Mouse (Mus musculus) megakaryocyte-erythroid progenitor cell, adult 5-6 weeks (primary cell): ENCODE data around the gene Ctc1. TPM values are rescaled to one million over a fixed set of nuclear protein-coding genes. Genes with fewer than 3 reads are reported as not detected.
"Not testable (repeated sequence)": the region's sequence is repeated elsewhere in the genome, so short reads cannot be mapped to it uniquely, and the experiment has no call there.

Source experiments
- ATAC-seq: replicated peaks from 2 replicates; pipeline ENCODE4 v1.8.0; 2016; ENCODE audit warnings: mild to moderate bottlenecking, inconsistent platforms; ENCODE audit not compliant: severe bottlenecking, poor library complexity, low FRiP score, low TSS enrichment
- total RNA-seq, 2 experiments: library from RNA; stranded (forward) in 1 of 2; stranded (reverse) in 1 of 2; fragments of 200-1000, 215-1000 nt in 1 of 2; fragments of >200 nt in 1 of 2; fragmentation: Nextera tagmentation in 1 of 2; gene quantifications; 2 replicates each; pipeline ENCODE4 v1.2.3; 2014 to 2017

Ctc1 gene
- total RNA-seq (2014; fragmentation: Nextera tagmentation) = 40.4 and 46.7 TPM in 2 replicates
- total RNA-seq (2017) = 9.6 and 20.4 TPM in 2 replicates

- peak; percentile 94 for ATAC-seq
Observed at GRCm38 (mm10) chr11:69015644-69016441, at the start of gene Ctc1. Gene Ctc1, plus strand, starts transcription at chr11:69015911.

- no peak for ATAC-seq
Observed at GRCm38 (mm10) chr11:68966554-68966953, 49.2 kb upstream of the Ctc1 start.

GRCm38 (mm10) chr11:68967337-68968282, 48.1 kb upstream of the Ctc1 start, which contains the start of gene Slc25a35:
Gene Slc25a35, plus strand, starts transcription at chr11:68968131.
- ATAC-seq = peak; percentile 91

GRCm38 (mm10) chr11:68968752-68969151, 47.0 kb upstream of the Ctc1 start:
- no peak for ATAC-seq

GRCm38 (mm10) chr11:68970232-68970631, 45.5 kb upstream of the Ctc1 start:
- no peak for ATAC-seq

- ATAC-seq = peak; percentile 83
Observed at GRCm38 (mm10) chr11:68973250-68974058, 42.3 kb upstream of the Ctc1 start.

- ATAC-seq = no peak
Observed at GRCm38 (mm10) chr11:68974059-68974450, 41.7 kb upstream of the Ctc1 start.

GRCm38 (mm10) chr11:68975085-68975484, 40.6 kb upstream of the Ctc1 start, which contains the start of gene Rangrf:
Gene Rangrf, minus strand, starts transcription at chr11:68975185.
- no peak for ATAC-seq

GRCm38 (mm10) chr11:68975601-68976000, 40.1 kb upstream of the Ctc1 start:
- ATAC-seq = no peak

- ATAC-seq = peak; percentile 62
Observed at GRCm38 (mm10) chr11:68979320-68979733, 36.4 kb upstream of the Ctc1 start.

GRCm38 (mm10) chr11:68980919-68981318, 34.8 kb upstream of the Ctc1 start:
- no peak for ATAC-seq

GRCm38 (mm10) chr11:68982639-68983369, 32.9 kb upstream of the Ctc1 start:
- peak; percentile 60 for ATAC-seq

GRCm38 (mm10) chr11:68987365-68987882, 28.3 kb upstream of the Ctc1 start:
- no peak for ATAC-seq

GRCm38 (mm10) chr11:68988341-68988740, 27.4 kb upstream of the Ctc1 start:
- ATAC-seq = no peak

GRCm38 (mm10) chr11:68993122-68993521, 22.6 kb upstream of the Ctc1 start:
- no peak for ATAC-seq

- ATAC-seq = 0 out of 2 replicates have a peak, but pooled peaks have one; percentile 42
Observed at GRCm38 (mm10) chr11:68994377-68994776, 21.3 kb upstream of the Ctc1 start.

GRCm38 (mm10) chr11:68997080-68997479, 18.6 kb upstream of the Ctc1 start:
- 0 out of 2 replicates have a peak, but pooled peaks have one; percentile 5 for ATAC-seq

- ATAC-seq = not testable (repeated sequence)
Observed at GRCm38 (mm10) chr11:69002782-69003181, 12.9 kb upstream of the Ctc1 start.
